Mouse (Mus musculus) forebrain, embryonic 16.5 days (tissue): ENCODE results near the gene Acat2. TPM values are rescaled to one million over a fixed set of nuclear protein-coding genes. Genes with fewer than 3 reads are reported as not detected.
"Not testable (repeated sequence)": the region's sequence is repeated elsewhere in the genome, so short reads cannot be mapped to it uniquely, and the experiment has no call there.

Source experiments
- ATAC-seq: fragments of 200-750 bp; cut with Nextera tagmentation; 2 replicates; pipeline ENCODE4 v1.8.0; 2017; ENCODE audit warnings: mild to moderate bottlenecking, moderate library complexity
- H3K27ac ChIP-seq: fragments of 300-500 bp; sonication (generic); 2 replicates; pipeline ENCODE4 v1.5.1; 2014; ENCODE audit warnings: low read length, control low read depth
- H3K27me3 ChIP-seq: fragments of 300-500 bp; sonication (generic); replicated peaks from 2 replicates; pipeline ENCODE4 v1.6.1; 2014; ENCODE audit warnings: low read length; ENCODE audit not compliant: control insufficient read depth, insufficient read depth
- H3K36me3 ChIP-seq: fragments of 300-500 bp; sonication (generic); 2 replicates; pipeline ENCODE4 v1.6.1; 2014; ENCODE audit not compliant: control insufficient read depth, insufficient read depth
- H3K4me1 ChIP-seq: fragments of 300-500 bp; sonication (generic); replicated peaks from 2 replicates; pipeline ENCODE4 v1.6.1; 2014; ENCODE audit warnings: low read length; ENCODE audit not compliant: control insufficient read depth, insufficient read depth
- H3K4me2 ChIP-seq: fragments of 300-500 bp; sonication (generic); 2 replicates; pipeline ENCODE4 v1.6.1; 2014; ENCODE audit warnings: mild to moderate bottlenecking, low read length, control low read depth
- H3K4me3 ChIP-seq: fragments of 300-500 bp; sonication (generic); replicated peaks from 2 replicates; pipeline ENCODE4 v1.5.1; 2014; ENCODE audit warnings: mild to moderate bottlenecking, low read length, control low read depth
- H3K9ac ChIP-seq: fragments of 300-500 bp; sonication (generic); replicated peaks from 2 replicates; pipeline ENCODE4 v1.6.1; 2014; ENCODE audit warnings: low read depth, low read length, control low read depth
- H3K9me3 ChIP-seq: fragments of 300-500 bp; sonication (generic); 2 replicates; pipeline ENCODE4 v1.6.1; 2016; ENCODE audit warnings: low read length; ENCODE audit not compliant: control insufficient read depth
- WGBS: fragments of 180-500 bp; shearing (Covaris S2); extraction: QIAGEN DNeasy Blood & Tissue Kit; methylation state at CpG from one replicate; pipeline ENCODE4 v1.1.7; 2014; 5-methylcytosine and 5-hydroxymethylcytosine counted together
- polyA plus RNA-seq: library from polyadenylated mRNA; unstranded; fragments of >200 nt; fragmentation: Nextera tagmentation; extraction: Ambion mirVana; gene quantifications from 2 replicates; pipeline ENCODE4 v1.2.1, GENCODE M21; 2015

Acat2 gene
- polyA plus RNA-seq, 1 experiment from 2014 or later = 336 TPM

- no peaks in the 10 kb centered on the region for H3K4me1 ChIP-seq
- WGBS = 92% methylated on average over 1 of the region's 1 CpGs
- H3K27ac ChIP-seq = no peak overlapping the region
- no peak for ATAC-seq
- H3K4me3 ChIP-seq = no peak overlapping the region
- no peaks in the 10 kb centered on the region for H3K9me3 ChIP-seq
- H3K4me2 ChIP-seq = no peak overlapping the region
- H3K27me3 ChIP-seq = no peaks in the 10 kb centered on the region
- peaks cover 36% of the 10 kb centered on the region for H3K36me3 ChIP-seq
- H3K9ac ChIP-seq = no peak overlapping the region
Measured at GRCm38 (mm10) chr17:12978546-12978945, 18.0 kb upstream of the Acat2 start.

DNA sequence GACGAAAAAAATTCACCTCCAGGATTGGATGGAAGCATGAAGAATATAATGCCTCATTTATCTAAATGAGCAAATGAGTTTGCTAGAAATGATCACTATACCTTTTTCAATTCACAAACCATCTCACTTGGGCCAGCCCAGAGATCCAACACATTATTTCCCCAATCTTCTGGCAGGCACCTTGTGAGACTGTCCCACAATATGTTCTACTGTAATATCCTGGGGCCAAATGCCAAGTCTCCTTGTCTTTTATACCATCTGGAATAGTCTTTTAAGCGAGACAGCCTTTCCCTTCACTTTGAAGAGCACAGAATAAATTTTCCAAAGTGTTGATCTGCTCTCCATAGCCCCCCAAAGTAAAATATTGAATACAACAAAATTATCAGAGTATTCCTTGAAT lies 13.3 kb upstream of the Acat2 start:
- WGBS = 70% methylated on average over 2 of the region's 2 CpGs
- Histone ChIP-seq H3K36me3 (peaks cover 16% of the 10 kb centered on the region), H3K4me1 (no peaks in the 10 kb centered on the region), H3K9me3 (no peaks in the 10 kb centered on the region), H3K4me3 (no peak overlapping the region), H3K4me2 (no peak overlapping the region), H3K27ac (no peak overlapping the region), H3K27me3 (no peaks in the 10 kb centered on the region), H3K9ac (no peak overlapping the region)
- ATAC-seq = no peak

- Histone ChIP-seq H3K27ac (no peak overlapping the region), H3K36me3 (peaks cover 13% of the 10 kb centered on the region), H3K4me2 (no peak overlapping the region), H3K9ac (no peak overlapping the region), H3K27me3 (no peaks in the 10 kb centered on the region), H3K4me1 (no peaks in the 10 kb centered on the region), H3K9me3 (no peaks in the 10 kb centered on the region), H3K4me3 (no peak overlapping the region)
- WGBS = 93% methylated on average over 2 of the region's 2 CpGs
- no peak for ATAC-seq
Measured at GRCm38 (mm10) chr17:12967173-12967572, 6.6 kb upstream of the Acat2 start.

DNA sequence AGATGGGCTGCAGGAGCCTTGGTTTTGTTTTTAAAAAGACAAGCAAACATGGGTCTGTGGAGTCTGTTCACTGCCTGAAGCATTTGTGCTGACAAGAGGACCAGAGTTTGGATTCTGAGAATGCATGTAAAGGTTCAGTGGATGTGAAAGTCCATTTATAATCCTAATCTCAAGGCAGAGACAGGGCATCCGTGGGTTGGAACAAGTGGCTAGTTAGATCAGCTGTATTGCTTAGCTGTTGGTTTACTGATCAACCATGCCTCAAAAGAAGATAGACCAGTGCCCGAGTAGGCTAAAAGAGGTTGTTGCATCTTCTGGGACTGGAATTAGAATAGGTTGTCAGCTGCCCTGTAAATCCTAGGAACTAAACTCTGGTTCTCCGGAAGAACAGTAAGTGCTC lies 2.9 kb upstream of the Acat2 start:
- Histone ChIP-seq H3K4me3 (no peak overlapping the region), H3K4me1 (peaks cover 6% of the 10 kb centered on the region), H3K27ac (no peak overlapping the region), H3K9ac (no peak overlapping the region), H3K36me3 (peaks cover 11% of the 10 kb centered on the region), H3K4me2 (no peak overlapping the region), H3K9me3 (no peaks in the 10 kb centered on the region), H3K27me3 (no peaks in the 10 kb centered on the region)
- 89% methylated on average over 3 of the region's 3 CpGs for WGBS
- ATAC-seq = no peak

- Histone ChIP-seq H3K4me3 (peak overlapping the region; percentile 30), H3K4me2 (peak overlapping the region; percentile 47)
- not testable (repeated sequence) for H3K27me3 ChIP-seq, ATAC-seq, H3K36me3 ChIP-seq, H3K4me1 ChIP-seq, H3K9me3 ChIP-seq, H3K27ac ChIP-seq, H3K9ac ChIP-seq
- 22% methylated on average over 1 of the region's 2 CpGs for WGBS
Measured at GRCm38 (mm10) chr17:12959377-12959776, 1.2 kb downstream of the Acat2 start.

DNA sequence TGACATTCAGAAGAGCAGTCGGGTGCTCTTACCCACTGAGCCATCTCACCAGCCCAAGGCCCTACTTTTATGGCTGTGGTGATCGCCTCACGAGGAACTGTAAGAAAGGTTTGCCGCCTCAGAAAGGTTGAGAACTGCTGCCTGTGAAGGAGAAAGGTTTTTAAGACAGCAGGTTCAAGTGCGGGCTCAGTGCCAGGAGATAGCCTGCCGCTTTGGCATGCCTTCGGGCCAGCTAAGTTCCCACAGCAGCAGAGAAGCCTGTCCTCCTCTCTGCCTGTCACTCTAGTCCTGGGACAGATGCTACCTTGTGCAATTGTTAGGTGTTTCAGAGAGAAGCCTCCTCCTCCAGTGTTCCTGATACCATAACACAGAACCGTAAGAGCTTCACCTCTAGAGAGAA lies 3.9 kb downstream of the Acat2 start:
- 87% methylated on average over 8 of the region's 8 CpGs for WGBS
- no peak overlapping the region for H3K9ac ChIP-seq
- H3K4me1 ChIP-seq = peaks cover 8% of the 10 kb centered on the region
- ATAC-seq = no peak
- H3K27me3 ChIP-seq = no peaks in the 10 kb centered on the region
- H3K9me3 ChIP-seq = no peaks in the 10 kb centered on the region
- H3K27ac ChIP-seq = no peak overlapping the region
- H3K4me3 ChIP-seq = no peak overlapping the region
- H3K36me3 ChIP-seq = peaks cover 4% of the 10 kb centered on the region
- H3K4me2 ChIP-seq = no peak overlapping the region

DNA sequence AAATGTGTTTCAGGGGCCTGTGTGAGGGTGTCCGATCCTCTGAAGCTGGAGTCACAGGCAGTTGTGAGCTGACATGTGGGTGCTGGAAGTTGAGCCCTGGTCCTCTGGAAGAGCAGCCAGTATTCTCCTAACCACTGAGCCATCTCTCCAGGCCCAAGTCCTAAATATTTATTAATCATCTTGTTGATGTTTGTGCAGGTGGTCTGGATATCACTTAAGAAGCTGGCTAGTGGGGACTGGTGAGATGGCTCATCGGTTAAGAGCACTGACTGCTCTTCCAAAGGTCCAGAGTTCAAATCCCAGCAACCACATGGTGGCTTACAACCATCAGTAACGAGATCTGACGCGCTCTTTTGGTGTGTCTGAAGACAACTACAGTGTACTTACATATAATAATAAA lies 10.9 kb downstream of the Acat2 start:
- Histone ChIP-seq H3K4me3 (no peak overlapping the region), H3K9me3 (no peaks in the 10 kb centered on the region), H3K27ac (no peak overlapping the region), H3K27me3 (no peaks in the 10 kb centered on the region), H3K4me1 (no peaks in the 10 kb centered on the region), H3K4me2 (no peak overlapping the region), H3K9ac (no peak overlapping the region), H3K36me3 (peaks cover 34% of the 10 kb centered on the region)
- ATAC-seq = no peak
- WGBS = 97% methylated on average over 5 of the region's 5 CpGs

- no peak for ATAC-seq
- no peak overlapping the region for H3K4me3 ChIP-seq
- WGBS = 90% methylated on average over 6 of the region's 6 CpGs
- no peak overlapping the region for H3K4me2 ChIP-seq
- H3K27ac ChIP-seq = no peak overlapping the region
- no peaks in the 10 kb centered on the region for H3K9me3 ChIP-seq
- H3K9ac ChIP-seq = no peak overlapping the region
- H3K4me1 ChIP-seq = peaks cover 6% of the 10 kb centered on the region
- no peaks in the 10 kb centered on the region for H3K27me3 ChIP-seq
- H3K36me3 ChIP-seq = peaks cover 24% of the 10 kb centered on the region
Measured at GRCm38 (mm10) chr17:12942459-12943162, 17.9 kb downstream of the Acat2 start.

- Histone ChIP-seq H3K27me3 (no peaks in the 10 kb centered on the region), H3K27ac (no peak overlapping the region), H3K9me3 (no peaks in the 10 kb centered on the region), H3K4me1 (peaks cover 6% of the 10 kb centered on the region), H3K9ac (no peak overlapping the region), H3K4me2 (no peak overlapping the region), H3K4me3 (no peak overlapping the region), H3K36me3 (peaks cover 24% of the 10 kb centered on the region)
- no peak for ATAC-seq
- 72% methylated on average over 8 of the region's 8 CpGs for WGBS
Measured at GRCm38 (mm10) chr17:12941543-12942260, 18.8 kb downstream of the Acat2 start.
